Comparison of ENCODE assay signal across 24 mouse cellular contexts in the genomic region with DNA sequence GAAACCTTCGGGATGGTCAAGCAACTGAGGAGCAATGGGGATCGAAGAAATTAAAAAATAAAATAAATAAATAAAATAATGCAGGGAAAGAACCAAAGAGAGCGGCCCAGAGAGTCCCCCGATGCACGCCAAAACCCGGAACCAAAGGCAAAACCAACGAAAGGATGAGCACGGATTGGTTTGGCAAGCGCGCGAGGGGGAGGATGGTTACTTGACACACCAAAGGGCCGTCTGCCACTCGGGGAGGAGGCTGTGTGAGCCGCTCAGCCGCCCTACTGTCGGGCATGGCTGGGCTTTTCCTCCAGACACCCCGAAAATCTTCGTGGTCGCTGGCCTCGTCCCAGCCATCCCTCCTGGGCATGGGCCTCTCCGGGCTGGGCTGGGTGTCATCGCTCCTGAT.
DNase-seq lines count a peak whose midpoint lies in the region; ATAC-seq and TF ChIP-seq lines count a peak whose summit lies in the region.
"Had no signal": no experiment of that assay in that cellular context is flagged by ENCODE, and none has a peak within 500 bp of the region (broad histone marks: within the 10 kb centered on the region; RNA-seq: fewer than 3 reads in every experiment).

No protein-coding gene starts in this region.

- DNase-seq in cerebellum, postnatal 10 days, result peak; percentile 23 to 33
- DNase-seq in cerebellum, adult 8-10 months, result no peak
- DNase-seq in layer of hippocampus, adult 2 months (ENCODE audit: low spot score in 2 of 2), result no peak
- DNase-seq in layer of hippocampus, adult 18-20 months (ENCODE audit: low spot score in 2 of 2), result no peak
- peak; percentile 28 for DNase-seq in ES-CJ7 (ENCODE audit: low read depth, low spot score)
- DNase-seq in ZHBTc4 (ENCODE audit: low read depth, low spot score), result peak; percentile 65
- DNase-seq in hindbrain, embryonic 11.5 days (ENCODE audit: low spot score), result no peak
- DNase-seq in right cerebral cortex, postnatal 4 days, result no peak
- DNase-seq: adrenal gland, adult 2 months; adrenal gland, postnatal 36 days; B cell, adult 2 months; cerebellum, adult 2 months; cerebellum, postnatal 25 days; gastrocnemius, postnatal 10 days; heart, adult 18-20 months; heart, postnatal 10 days; heart, postnatal 4 days had no signal

- no peak for ATAC-seq in hindbrain, embryonic 11.5 days (ENCODE audit: low FRiP score)
- ATAC-seq: CD4-positive, CD25-positive, alpha-beta regulatory T cell, adult 4 months; forebrain, embryonic 16.5 days had no signal

- 74% methylated on average over 20 of the region's 22 CpGs for WGBS in hindbrain, embryonic 11.5 days

- no peak overlapping the region for H3K4me2 ChIP-seq in hindbrain, embryonic 11.5 days (replicated peaks; ENCODE audit: low read depth, low read length)
- H3K4me2 ChIP-seq: embryonic facial prominence, embryonic 13.5 days; forebrain, embryonic 12.5 days; hindbrain, embryonic 13.5 days had no signal

- no peak overlapping the region for H3K9ac ChIP-seq in hindbrain, embryonic 11.5 days (ENCODE audit: low read depth, low read length)
- H3K9ac ChIP-seq: embryonic facial prominence, embryonic 13.5 days; forebrain, embryonic 12.5 days; hindbrain, embryonic 13.5 days had no signal

- H3K27ac ChIP-seq in layer of hippocampus, adult 2 months, result peak overlapping the region; percentile 32; the same call in 1 of the 2 replicates
- H3K27ac ChIP-seq in hindbrain, embryonic 11.5 days (ENCODE audit: low read depth, low read length), result no peak overlapping the region
- H3K27ac ChIP-seq: embryonic facial prominence, embryonic 13.5 days; forebrain, embryonic 12.5 days; heart, embryonic 10.5 days; hindbrain, embryonic 13.5 days; hindbrain, postnatal 0 days had no signal

- H3K9me3 ChIP-seq in hindbrain, embryonic 11.5 days (ENCODE audit: control insufficient read depth, low read length), result no peaks in the 10 kb centered on the region
- H3K9me3 ChIP-seq: embryonic facial prominence, embryonic 13.5 days; forebrain, embryonic 12.5 days; heart, embryonic 10.5 days; hindbrain, embryonic 13.5 days had no signal

- H3K36me3 ChIP-seq in hindbrain, embryonic 11.5 days (ENCODE audit: control insufficient read depth, insufficient read depth, low read length), result no peaks in the 10 kb centered on the region
- H3K36me3 ChIP-seq: embryonic facial prominence, embryonic 13.5 days; forebrain, embryonic 12.5 days; heart, embryonic 10.5 days had no signal

- H3K4me3 ChIP-seq in layer of hippocampus, adult 2 months, result no peak overlapping the region
- H3K4me3 ChIP-seq in hindbrain, embryonic 11.5 days (ENCODE audit: low read depth, low read length), result no peak overlapping the region
- H3K4me3 ChIP-seq: embryonic facial prominence, embryonic 13.5 days; forebrain, embryonic 12.5 days; heart, embryonic 10.5 days; hindbrain, embryonic 13.5 days had no signal

- peaks cover 6% of the 10 kb centered on the region; the same call in 1 of the 2 replicates for H3K4me1 ChIP-seq in hindbrain, embryonic 11.5 days (replicated peaks; ENCODE audit: control insufficient read depth, insufficient read depth, low read length)
- H3K4me1 ChIP-seq: embryonic facial prominence, embryonic 13.5 days; heart, embryonic 10.5 days had no signal

- H3K27me3 ChIP-seq in hindbrain, embryonic 11.5 days (ENCODE audit: control insufficient read depth, insufficient read depth, low read length), result no peaks in the 10 kb centered on the region
- H3K27me3 ChIP-seq: embryonic facial prominence, embryonic 13.5 days; forebrain, embryonic 12.5 days; hindbrain, embryonic 13.5 days had no signal

- TF ChIP-seq CTCF in layer of hippocampus, adult 2 months (conservative IDR thresholded peaks at IDR 0.05), result no peak

Comparison
In these comparisons a context has a peak if more than half of its experiments do, and no peak if none do; other contexts are left out.
1. DNase-seq: peak in cerebellum, postnatal 10 days (2 of 2), ES-CJ7 (single experiment) and ZHBTc4 (single experiment); none in cerebellum, adult 8-10 months (single experiment), layer of hippocampus, adult 2 months (0 of 2), layer of hippocampus, adult 18-20 months (0 of 2), hindbrain, embryonic 11.5 days (single experiment) and right cerebral cortex, postnatal 4 days (single experiment).